Mouse (Mus musculus) hindbrain, postnatal 0 days (tissue): ENCODE data around the gene Aldh1l1. TPM values are rescaled to one million over a fixed set of nuclear protein-coding genes. Genes with fewer than 3 reads are reported as not detected.

Experiments
- ATAC-seq: fragments of 200-750 bp; cut with Nextera tagmentation; 2 replicates; pipeline ENCODE4 v1.8.0; 2017; ENCODE audit warnings: mild to moderate bottlenecking, moderate TSS enrichment, moderate library complexity
- DNase-seq: peaks from one replicate; pipeline ENCODE4 v3.0.0-alpha.2; 2015; ENCODE audit warnings: low spot score
- H3K27ac ChIP-seq: fragments of 300-500 bp; sonication (generic); 2 replicates; pipeline ENCODE4 v1.5.1; 2014; ENCODE audit warnings: mild to moderate bottlenecking
- H3K27me3 ChIP-seq: fragments of 300-500 bp; sonication (generic); 2 replicates; pipeline ENCODE4 v1.6.1; 2014; ENCODE audit warnings: low read length, mixed read lengths; ENCODE audit not compliant: insufficient read depth
- H3K36me3 ChIP-seq: fragments of 300-500 bp; sonication (generic); 2 replicates; pipeline ENCODE4 v1.6.1; 2014; ENCODE audit warnings: low read length, mixed read lengths; ENCODE audit not compliant: insufficient read depth
- H3K4me1 ChIP-seq: fragments of 300-500 bp; sonication (generic); 2 replicates; pipeline ENCODE4 v1.6.1; 2014; ENCODE audit warnings: antibody characterized with exemption, low read length, mixed read lengths; ENCODE audit not compliant: insufficient read depth
- H3K4me2 ChIP-seq: fragments of 300-500 bp; sonication (generic); 2 replicates; pipeline ENCODE4 v1.6.1; 2014; ENCODE audit warnings: low read depth, mild to moderate bottlenecking, low read length, moderate library complexity, mixed read lengths
- H3K4me3 ChIP-seq: fragments of 300-500 bp; sonication (generic); 2 replicates; pipeline ENCODE4 v1.5.1; 2014; ENCODE audit warnings: low read length
- H3K9ac ChIP-seq: fragments of 300-500 bp; sonication (generic); replicated peaks from 2 replicates; pipeline ENCODE4 v1.6.1; 2014; ENCODE audit warnings: mild to moderate bottlenecking, low read length, moderate library complexity, mixed read lengths
- H3K9me3 ChIP-seq: fragments of 300-500 bp; sonication (generic); 2 replicates; pipeline ENCODE4 v1.6.1; 2016; ENCODE audit warnings: low read length, mixed read lengths
- CTCF ChIP-seq: IDR thresholded peaks from 2 replicates; pipeline ENCODE4 v1.5.1; 2016; ENCODE audit warnings: antibody characterized with exemption, control low read depth, low read depth
- WGBS: fragments of 180-500 bp; shearing (Covaris S2); extraction: QIAGEN DNeasy Blood & Tissue Kit; methylation state at CpG from one replicate; pipeline ENCODE4 v1.1.7; 2014; 5-methylcytosine and 5-hydroxymethylcytosine counted together
- polyA plus RNA-seq: library from polyadenylated mRNA; unstranded; fragments of >200 nt; fragmentation: Nextera tagmentation; extraction: Ambion mirVana; gene quantifications from 2 replicates; pipeline ENCODE4 v1.2.1, GENCODE M21; 2015
- total RNA-seq: library from RNA; depleted of rRNA; stranded (reverse); fragments of >200 nt; gene quantifications from 2 replicates; pipeline ENCODE4 v1.2.3, GENCODE M21; 2014

Gene Aldh1l1
- total and polyA plus RNA-seq, 2 experiments from 2014 or later = 131 to 168 TPM

DNA sequence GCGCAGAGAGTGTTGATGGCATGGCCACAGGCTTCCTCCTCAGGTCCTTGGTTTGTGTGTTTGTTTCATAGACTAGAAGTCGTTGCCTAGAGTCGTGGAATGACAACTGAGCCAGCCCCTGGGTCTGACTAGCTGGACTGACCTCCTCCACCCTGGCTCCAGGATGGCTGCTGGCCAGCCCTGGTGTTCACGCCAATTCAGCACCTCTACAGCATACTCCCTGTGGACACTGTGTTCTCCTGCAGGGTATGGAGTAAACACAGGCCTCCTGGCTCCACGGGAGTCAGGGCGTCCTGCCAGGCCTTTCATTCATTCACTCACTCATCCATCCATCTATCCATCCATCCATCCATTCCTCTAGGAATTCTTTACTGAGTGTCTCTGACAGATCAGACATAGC lies 22.9 kb downstream of the Aldh1l1 start:
- Histone ChIP-seq H3K4me1 (peaks cover 12% of the 10 kb centered on the region; the same call in 1 of the 2 replicates), H3K9ac (no peak overlapping the region), H3K27ac (peak overlapping the region; percentile 86), H3K4me2 (no peak overlapping the region), H3K27me3 (no peaks in the 10 kb centered on the region), H3K9me3 (no peaks in the 10 kb centered on the region), H3K4me3 (no peak overlapping the region), H3K36me3 (no peaks in the 10 kb centered on the region)
- peak; percentile 48 for DNase-seq
- 0 out of 2 replicates have a peak, but pooled peaks have one; percentile 4 for TF ChIP-seq CTCF
- ATAC-seq = peak; percentile 56; the same call in 1 of the 2 replicates
- 48% methylated on average over 6 of the region's 6 CpGs for WGBS

DNA sequence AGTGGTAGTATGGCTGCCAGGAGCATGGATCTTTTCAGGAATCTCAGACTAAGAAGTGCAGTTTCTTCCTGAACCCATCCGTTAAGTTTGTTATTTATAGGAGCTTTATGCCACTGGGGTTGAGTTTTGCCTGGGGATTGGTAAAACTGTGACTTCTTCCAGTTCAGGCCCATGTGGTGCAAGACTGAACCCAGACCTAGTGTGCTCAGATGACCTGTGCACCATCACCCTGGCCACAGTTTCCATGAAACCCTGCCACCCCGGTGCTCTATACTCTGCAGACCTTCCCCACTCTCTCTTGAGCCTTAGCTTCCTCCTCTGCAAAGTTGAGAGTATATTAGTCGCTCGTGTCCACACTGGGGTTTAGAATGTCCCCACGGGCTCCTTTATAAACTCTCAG lies 26.2 kb downstream of the Aldh1l1 start:
- Histone ChIP-seq H3K36me3 (no peaks in the 10 kb centered on the region), H3K27ac (no peak overlapping the region), H3K4me3 (no peak overlapping the region), H3K9me3 (no peaks in the 10 kb centered on the region), H3K4me2 (no peak overlapping the region), H3K4me1 (peaks cover 8% of the 10 kb centered on the region; the same call in 1 of the 2 replicates), H3K9ac (no peak overlapping the region), H3K27me3 (no peaks in the 10 kb centered on the region)
- 93% methylated on average over 5 of the region's 5 CpGs for WGBS
- no peak for TF ChIP-seq CTCF
- ATAC-seq (no peak), DNase-seq (no peak)

DNA sequence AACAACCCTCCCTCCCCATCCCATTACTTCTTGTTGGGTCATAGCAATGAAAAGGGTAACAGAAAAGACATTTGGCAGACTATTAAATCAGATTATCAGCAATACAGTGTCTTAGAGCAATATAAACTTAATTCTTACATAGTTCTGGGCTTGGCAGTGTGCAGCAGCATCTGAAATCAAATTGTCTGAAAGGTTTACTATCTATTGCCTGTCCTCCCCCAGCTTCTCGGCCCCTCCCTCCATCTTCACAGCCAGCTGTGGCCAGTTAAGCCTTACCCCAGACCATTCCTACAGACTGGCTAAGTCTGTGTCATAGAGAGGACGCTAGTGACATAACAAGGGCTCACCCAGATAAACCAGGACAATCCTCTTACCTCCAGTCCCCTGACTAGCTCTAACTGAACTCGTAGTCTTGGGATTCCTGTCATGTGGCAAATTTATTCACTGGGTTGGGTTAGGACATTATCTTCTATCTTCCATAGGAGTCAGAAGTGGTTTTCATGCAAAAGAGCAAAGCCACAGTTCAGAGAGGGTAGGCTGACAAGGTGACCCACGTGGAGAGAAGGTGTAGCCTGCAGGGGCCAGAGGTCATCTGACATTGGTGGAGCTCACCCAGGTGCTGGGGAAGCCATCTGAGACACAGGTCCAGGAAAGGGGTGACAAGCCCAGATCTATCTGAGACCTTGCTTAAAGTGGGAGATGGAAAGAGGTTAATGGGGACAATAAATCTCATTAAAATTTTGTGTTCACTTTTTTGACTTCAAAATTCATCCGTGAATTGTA lies 27.0 kb downstream of the Aldh1l1 start:
- H3K4me1 ChIP-seq = peaks cover 8% of the 10 kb centered on the region; the same call in 1 of the 2 replicates
- H3K36me3 ChIP-seq = no peaks in the 10 kb centered on the region
- DNase-seq (no peak), ATAC-seq (no peak)
- no peak overlapping the region for H3K9ac ChIP-seq
- 87% methylated on average over 5 of the region's 5 CpGs for WGBS
- H3K27ac ChIP-seq = no peak overlapping the region
- TF ChIP-seq CTCF = no peak
- H3K9me3 ChIP-seq = no peaks in the 10 kb centered on the region
- no peak overlapping the region for H3K4me2 ChIP-seq
- no peak overlapping the region for H3K4me3 ChIP-seq
- H3K27me3 ChIP-seq = no peaks in the 10 kb centered on the region

DNA sequence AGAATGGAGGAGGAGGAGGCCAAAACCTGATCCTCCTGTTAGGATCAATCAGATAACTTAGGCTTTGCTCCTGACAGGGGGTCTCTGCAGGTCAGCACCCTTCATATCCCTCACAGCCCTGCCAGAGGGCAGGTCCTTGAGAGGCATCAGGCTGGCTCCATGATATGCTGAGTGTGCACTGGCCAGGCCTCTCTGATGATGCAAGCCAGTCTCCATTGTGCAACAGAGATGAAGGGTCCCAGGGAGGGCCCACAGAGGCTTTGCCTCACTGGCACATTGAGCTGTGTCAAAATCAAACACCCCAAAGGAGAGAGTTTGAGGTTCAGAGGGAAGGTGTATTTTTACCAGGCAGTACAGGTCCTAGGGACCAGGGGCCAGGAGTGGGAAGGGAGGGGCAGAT lies 28.1 kb downstream of the Aldh1l1 start:
- no peak overlapping the region for H3K4me3 ChIP-seq
- TF ChIP-seq CTCF = no peak
- H3K4me1 ChIP-seq = no peaks in the 10 kb centered on the region
- no peak overlapping the region for H3K27ac ChIP-seq
- H3K36me3 ChIP-seq = no peaks in the 10 kb centered on the region
- DNase-seq = no peak
- H3K9me3 ChIP-seq = no peaks in the 10 kb centered on the region
- no peak for ATAC-seq
- H3K4me2 ChIP-seq = no peak overlapping the region
- no peaks in the 10 kb centered on the region for H3K27me3 ChIP-seq
- no peak overlapping the region for H3K9ac ChIP-seq

DNA sequence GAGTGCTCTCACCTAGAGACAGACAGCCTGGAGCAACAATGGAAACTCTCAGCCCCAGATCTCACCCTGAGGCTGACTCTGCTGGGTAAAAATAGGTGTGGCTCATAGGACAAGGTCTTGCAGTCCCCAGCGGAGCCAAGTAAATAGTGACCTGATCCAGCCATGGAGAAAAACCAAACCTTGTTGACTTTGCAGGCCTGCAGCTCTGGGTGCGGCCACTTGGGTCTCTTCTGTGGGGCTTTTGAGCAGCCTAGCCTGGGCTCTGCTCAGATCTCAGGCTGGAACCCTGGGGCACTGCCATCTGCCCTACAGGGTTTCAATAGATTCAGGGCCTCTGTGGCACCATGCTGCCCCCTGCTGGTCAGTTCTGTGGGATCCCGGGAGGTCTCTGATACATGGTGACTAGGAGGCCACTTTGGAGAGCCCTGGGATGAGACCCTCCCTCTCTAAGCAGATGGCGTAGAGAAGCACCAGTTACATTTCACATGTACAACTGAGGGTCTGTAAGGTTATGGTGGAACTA lies 28.7 kb downstream of the Aldh1l1 start:
- H3K27me3 ChIP-seq = no peaks in the 10 kb centered on the region
- peak; percentile 85 for ATAC-seq
- H3K4me3 ChIP-seq = no peak overlapping the region
- H3K9ac ChIP-seq = no peak overlapping the region
- WGBS = 40% methylated on average over 4 of the region's 4 CpGs
- H3K4me2 ChIP-seq = no peak overlapping the region
- H3K36me3 ChIP-seq = no peaks in the 10 kb centered on the region
- no peaks in the 10 kb centered on the region for H3K4me1 ChIP-seq
- DNase-seq = peak; percentile 85
- H3K9me3 ChIP-seq = no peaks in the 10 kb centered on the region
- H3K27ac ChIP-seq = no peak overlapping the region
- TF ChIP-seq CTCF = peak; percentile 87

DNA sequence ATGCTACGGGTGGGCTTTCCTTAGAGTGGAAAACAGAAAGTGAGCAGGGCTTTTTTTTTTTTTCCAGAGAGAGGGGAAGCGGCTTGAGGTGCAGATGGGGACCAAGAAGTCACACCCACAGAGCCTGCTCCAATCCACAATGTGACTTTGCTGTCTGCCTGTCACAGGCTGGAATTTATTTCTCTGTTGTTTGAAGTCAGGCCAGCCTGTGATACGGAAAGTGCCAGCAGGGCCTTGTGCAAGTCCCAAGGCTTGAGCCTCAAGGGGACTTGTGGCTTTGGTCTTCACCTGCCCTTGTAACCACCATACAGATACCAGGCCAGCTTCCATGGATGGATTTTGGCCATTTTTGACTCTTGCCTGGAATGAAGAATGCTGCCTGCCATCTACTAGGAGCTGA lies 32.7 kb downstream of the Aldh1l1 start:
- Histone ChIP-seq H3K27ac (no peak overlapping the region), H3K9me3 (no peaks in the 10 kb centered on the region), H3K4me2 (no peak overlapping the region), H3K36me3 (no peaks in the 10 kb centered on the region), H3K27me3 (no peaks in the 10 kb centered on the region), H3K4me1 (no peaks in the 10 kb centered on the region), H3K4me3 (no peak overlapping the region), H3K9ac (no peak overlapping the region)
- 58% methylated on average over 3 of the region's 3 CpGs for WGBS
- TF ChIP-seq CTCF = no peak
- DNase-seq (no peak), ATAC-seq (no peak)

DNA sequence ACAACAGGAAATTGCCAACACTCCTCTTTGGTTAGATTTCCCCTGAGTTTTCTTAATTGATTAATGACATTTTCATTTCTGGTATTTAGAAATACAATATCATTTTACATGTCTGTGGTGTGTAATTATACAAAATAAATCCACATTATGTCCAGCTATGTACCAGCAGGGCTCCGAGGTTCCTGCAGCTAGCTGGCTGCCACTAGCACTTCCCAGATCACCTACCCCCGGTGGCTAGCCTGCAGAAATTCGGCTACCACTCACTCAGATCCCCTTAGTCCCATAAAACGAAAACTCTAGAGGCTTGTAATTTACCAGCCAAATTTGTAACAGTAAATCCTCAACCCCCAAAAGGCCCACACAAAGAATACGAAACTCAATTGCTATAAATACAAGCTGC lies 33.1 kb downstream of the Aldh1l1 start:
- no peaks in the 10 kb centered on the region for H3K27me3 ChIP-seq
- no peaks in the 10 kb centered on the region for H3K4me1 ChIP-seq
- WGBS = 55% methylated on average over 5 of the region's 5 CpGs
- H3K27ac ChIP-seq = no peak overlapping the region
- H3K4me2 ChIP-seq = no peak overlapping the region
- ATAC-seq = no peak
- TF ChIP-seq CTCF = no peak
- H3K36me3 ChIP-seq = no peaks in the 10 kb centered on the region
- no peaks in the 10 kb centered on the region for H3K9me3 ChIP-seq
- no peak overlapping the region for H3K4me3 ChIP-seq
- no peak for DNase-seq
- no peak overlapping the region for H3K9ac ChIP-seq
